Mouse (Mus musculus): ENCODE results near the gene Hbq1a. TPM values are rescaled to one million over a fixed set of nuclear protein-coding genes. Genes with fewer than 3 reads are reported as not detected.

Gene Hbq1a
- polyA plus RNA-seq, 1 experiment from 2014 or later, result not detected

- TF ChIP-seq CTCF (IDR thresholded peaks at IDR 0.05; ENCODE audit: low read depth) (no peak), EP300 (optimal IDR thresholded peaks at IDR 0.05) (no peak)
- WGBS, result 28% methylated on average over 5 of the region's 5 CpGs
- DNase-seq (ENCODE audit: low spot score) (no peak), ATAC-seq (ENCODE audit: low FRiP score, low TSS enrichment) (0 out of 2 replicates have a peak, but pooled peaks have one; percentile 24)
- Histone ChIP-seq H3K4me1 (replicated peaks; ENCODE audit: control insufficient read depth, insufficient read depth) (peaks cover 3% of the 10 kb centered on the region; the same call in 1 of the 2 replicates), H3K9ac (ENCODE audit: low read length) (peak overlapping the region; percentile 95), H3K36me3 (ENCODE audit: control insufficient read depth, insufficient read depth, low read length) (no peaks in the 10 kb centered on the region), H3K4me2 (replicated peaks; ENCODE audit: low read depth) (peak overlapping the region; percentile 74), H3K4me3 (ENCODE audit: low read depth, low read length) (peak overlapping the region; percentile 81), H3K27me3 (ENCODE audit: control insufficient read depth, insufficient read depth, low read length) (no peaks in the 10 kb centered on the region), H3K9me3 (ENCODE audit: control insufficient read depth, low read length) (no peaks in the 10 kb centered on the region), H3K27ac (replicated peaks) (peak overlapping the region; percentile 95)
Measured at GRCm38 (mm10) chr11:32267964-32268363, 31.9 kb upstream of the Hbq1a start.

DNA sequence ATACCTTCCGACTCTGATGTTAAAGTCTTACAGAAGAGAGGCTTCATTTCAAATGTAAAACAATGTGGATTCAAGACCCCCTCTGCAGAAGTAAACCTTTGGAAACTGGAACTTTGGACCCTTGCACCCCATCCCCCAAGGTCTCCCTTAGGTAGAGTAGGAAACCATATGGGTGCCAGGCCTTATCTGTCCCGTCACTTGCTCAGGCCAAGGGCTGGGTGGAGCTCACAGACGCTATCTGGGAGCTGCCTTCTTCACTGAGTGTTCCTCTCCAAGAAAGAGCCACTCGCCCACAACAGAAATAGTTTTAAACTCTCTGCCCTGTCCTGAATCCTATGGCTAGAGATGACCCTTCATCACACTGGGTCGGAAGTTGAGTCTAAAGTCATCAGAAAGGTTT lies 30.9 kb upstream of the Hbq1a start:
- Histone ChIP-seq H3K4me2 (replicated peaks; ENCODE audit: low read depth) (no peak overlapping the region), H3K36me3 (ENCODE audit: control insufficient read depth, insufficient read depth, low read length) (no peaks in the 10 kb centered on the region), H3K9me3 (ENCODE audit: control insufficient read depth, low read length) (no peaks in the 10 kb centered on the region), H3K27me3 (ENCODE audit: control insufficient read depth, insufficient read depth, low read length) (no peaks in the 10 kb centered on the region), H3K27ac (replicated peaks) (no peak overlapping the region), H3K4me1 (replicated peaks; ENCODE audit: control insufficient read depth, insufficient read depth) (peaks cover 3% of the 10 kb centered on the region; the same call in 1 of the 2 replicates), H3K4me3 (ENCODE audit: low read depth, low read length) (no peak overlapping the region), H3K9ac (ENCODE audit: low read length) (no peak overlapping the region)
- no peak for DNase-seq (ENCODE audit: low spot score)
- 77% methylated on average over 5 of the region's 5 CpGs for WGBS
- TF ChIP-seq CTCF (IDR thresholded peaks at IDR 0.05; ENCODE audit: low read depth) (no peak), EP300 (optimal IDR thresholded peaks at IDR 0.05) (no peak)
- no peak for ATAC-seq (ENCODE audit: low FRiP score, low TSS enrichment)

- H3K9ac ChIP-seq (ENCODE audit: low read length), result no peak overlapping the region
- no peak overlapping the region for H3K27ac ChIP-seq (replicated peaks)
- DNase-seq (ENCODE audit: low spot score), result no peak
- H3K27me3 ChIP-seq (ENCODE audit: control insufficient read depth, insufficient read depth, low read length), result no peaks in the 10 kb centered on the region
- WGBS, result 38% methylated on average over 4 of the region's 4 CpGs
- no peak for ATAC-seq (ENCODE audit: low FRiP score, low TSS enrichment)
- peaks cover 3% of the 10 kb centered on the region; the same call in 1 of the 2 replicates for H3K4me1 ChIP-seq (replicated peaks; ENCODE audit: control insufficient read depth, insufficient read depth)
- no peaks in the 10 kb centered on the region for H3K36me3 ChIP-seq (ENCODE audit: control insufficient read depth, insufficient read depth, low read length)
- no peak overlapping the region for H3K4me2 ChIP-seq (replicated peaks; ENCODE audit: low read depth)
- TF ChIP-seq CTCF (IDR thresholded peaks at IDR 0.05; ENCODE audit: low read depth) (no peak), EP300 (optimal IDR thresholded peaks at IDR 0.05) (no peak)
- H3K4me3 ChIP-seq (ENCODE audit: low read depth, low read length), result no peak overlapping the region
- no peaks in the 10 kb centered on the region for H3K9me3 ChIP-seq (ENCODE audit: control insufficient read depth, low read length)
Measured at GRCm38 (mm10) chr11:32271178-32271577, 28.7 kb upstream of the Hbq1a start.

- ATAC-seq (ENCODE audit: low FRiP score, low TSS enrichment) (no peak), DNase-seq (ENCODE audit: low spot score) (no peak)
- Histone ChIP-seq H3K9me3 (ENCODE audit: control insufficient read depth, low read length) (no peaks in the 10 kb centered on the region), H3K36me3 (ENCODE audit: control insufficient read depth, insufficient read depth, low read length) (no peaks in the 10 kb centered on the region), H3K4me1 (replicated peaks; ENCODE audit: control insufficient read depth, insufficient read depth) (no peaks in the 10 kb centered on the region), H3K4me3 (ENCODE audit: low read depth, low read length) (no peak within 1 kb of the TSS), H3K4me2 (replicated peaks; ENCODE audit: low read depth) (no peak within 1 kb of the TSS), H3K9ac (ENCODE audit: low read length) (no peak within 1 kb of the TSS), H3K27ac (replicated peaks) (no peak within 1 kb of the TSS), H3K27me3 (ENCODE audit: control insufficient read depth, insufficient read depth, low read length) (no peaks in the 10 kb centered on the region)
- TF ChIP-seq CTCF (IDR thresholded peaks at IDR 0.05; ENCODE audit: low read depth) (no peak), EP300 (optimal IDR thresholded peaks at IDR 0.05) (no peak)
- WGBS, result 74% methylated on average over 3 of the region's 3 CpGs
Measured at GRCm38 (mm10) chr11:32276347-32276746, 23.5 kb upstream of the Hbq1a start, which contains the start of gene Hba-x. Hba-x (plus strand) TSS chr11:32276400.

DNA sequence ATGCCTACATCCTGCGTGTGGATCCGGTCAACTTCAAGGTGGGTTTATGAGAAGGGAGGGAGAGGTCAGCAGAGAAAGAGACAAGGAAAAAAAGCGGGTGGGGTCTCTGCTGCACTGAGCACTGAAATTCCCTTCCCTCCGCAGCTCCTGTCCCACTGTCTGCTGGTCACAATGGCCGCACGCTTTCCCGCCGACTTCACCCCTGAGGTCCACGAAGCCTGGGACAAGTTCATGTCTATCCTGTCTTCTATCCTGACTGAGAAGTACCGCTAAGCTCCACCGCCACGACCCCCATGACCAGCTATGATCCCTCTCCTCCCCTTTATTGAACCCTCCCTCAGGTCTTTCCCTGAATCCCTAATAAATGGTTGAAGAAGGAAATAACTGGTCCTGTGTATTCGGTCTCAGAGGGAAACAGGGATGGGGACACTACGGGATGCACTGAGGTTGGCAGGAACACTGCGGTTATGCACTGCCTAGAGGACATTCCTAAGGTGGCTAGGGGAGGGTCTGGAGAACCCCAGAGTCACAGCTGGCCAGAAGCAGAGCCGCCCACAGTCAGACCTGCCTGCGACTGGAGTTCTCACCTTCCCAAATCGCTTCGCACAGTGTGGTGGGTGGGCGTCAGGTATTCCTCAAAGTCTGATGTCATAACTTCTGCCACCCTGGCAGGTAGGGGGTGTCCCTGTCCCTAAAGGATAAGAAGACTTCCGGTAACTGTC lies 22.0 kb upstream of the Hbq1a start:
- DNase-seq (ENCODE audit: low spot score) (no peak), ATAC-seq (ENCODE audit: low FRiP score, low TSS enrichment) (no peak)
- H3K9ac ChIP-seq (ENCODE audit: low read length), result no peak overlapping the region
- no peak overlapping the region for H3K4me3 ChIP-seq (ENCODE audit: low read depth, low read length)
- H3K4me2 ChIP-seq (replicated peaks; ENCODE audit: low read depth), result no peak overlapping the region
- H3K4me1 ChIP-seq (replicated peaks; ENCODE audit: control insufficient read depth, insufficient read depth), result no peaks in the 10 kb centered on the region
- H3K9me3 ChIP-seq (ENCODE audit: control insufficient read depth, low read length), result no peaks in the 10 kb centered on the region
- H3K27me3 ChIP-seq (ENCODE audit: control insufficient read depth, insufficient read depth, low read length), result no peaks in the 10 kb centered on the region
- H3K36me3 ChIP-seq (ENCODE audit: control insufficient read depth, insufficient read depth, low read length), result no peaks in the 10 kb centered on the region
- no peak overlapping the region for H3K27ac ChIP-seq (replicated peaks)
- TF ChIP-seq CTCF (IDR thresholded peaks at IDR 0.05; ENCODE audit: low read depth) (no peak), EP300 (optimal IDR thresholded peaks at IDR 0.05) (no peak)
- WGBS, result 61% methylated on average over 21 of the region's 21 CpGs

DNA sequence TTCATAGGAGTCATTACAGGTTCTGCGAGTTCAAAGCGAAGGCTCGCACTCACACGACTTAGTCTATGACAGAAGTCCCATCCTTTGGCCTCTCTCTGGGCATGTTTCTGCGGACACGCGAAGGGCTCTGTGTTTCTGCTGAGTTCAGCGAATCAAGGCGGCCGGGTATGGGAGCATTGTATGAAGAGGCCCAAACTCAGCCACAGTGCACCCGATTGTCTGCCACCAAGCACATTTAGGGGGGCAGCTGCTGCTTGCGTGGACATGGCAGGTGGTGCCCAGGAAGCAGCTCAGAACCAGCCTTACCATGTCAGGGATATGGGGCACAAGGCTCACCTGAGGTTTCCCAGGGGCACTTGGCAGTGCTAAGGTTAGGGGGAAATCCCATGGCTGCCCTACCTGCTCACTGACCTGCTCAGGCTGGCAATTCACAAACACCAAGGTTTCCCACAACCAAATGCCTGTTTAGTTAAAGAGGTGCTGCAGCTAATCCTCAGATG lies 21.4 kb upstream of the Hbq1a start:
- no peaks in the 10 kb centered on the region for H3K27me3 ChIP-seq (ENCODE audit: control insufficient read depth, insufficient read depth, low read length)

More for the DNA sequence above, 21.4 kb upstream of the Hbq1a start:
- H3K9me3 ChIP-seq (ENCODE audit: control insufficient read depth, low read length), result no peaks in the 10 kb centered on the region
- H3K4me1 ChIP-seq (replicated peaks; ENCODE audit: control insufficient read depth, insufficient read depth), result no peaks in the 10 kb centered on the region
- ATAC-seq (ENCODE audit: low FRiP score, low TSS enrichment), result no peak
- H3K27ac ChIP-seq (replicated peaks), result no peak overlapping the region
- no peak overlapping the region for H3K9ac ChIP-seq (ENCODE audit: low read length)
- H3K36me3 ChIP-seq (ENCODE audit: control insufficient read depth, insufficient read depth, low read length), result no peaks in the 10 kb centered on the region
- 79% methylated on average over 12 of the region's 12 CpGs for WGBS
- H3K4me2 ChIP-seq (replicated peaks; ENCODE audit: low read depth), result no peak overlapping the region
- no peak for TF ChIP-seq CTCF (IDR thresholded peaks at IDR 0.05; ENCODE audit: low read depth)
- TF ChIP-seq EP300 (optimal IDR thresholded peaks at IDR 0.05), result no peak
- H3K4me3 ChIP-seq (ENCODE audit: low read depth, low read length), result no peak overlapping the region
- DNase-seq (ENCODE audit: low spot score), result no peak
